Mouse (Mus musculus): Measurements from ENCODE around the gene Arpp21. TPM values are rescaled to one million over a fixed set of nuclear protein-coding genes. Genes with fewer than 3 reads are reported as not detected.

The Arpp21 gene
- polyA plus RNA-seq, 1 experiment from 2014 or later, result 0.82 TPM

DNA sequence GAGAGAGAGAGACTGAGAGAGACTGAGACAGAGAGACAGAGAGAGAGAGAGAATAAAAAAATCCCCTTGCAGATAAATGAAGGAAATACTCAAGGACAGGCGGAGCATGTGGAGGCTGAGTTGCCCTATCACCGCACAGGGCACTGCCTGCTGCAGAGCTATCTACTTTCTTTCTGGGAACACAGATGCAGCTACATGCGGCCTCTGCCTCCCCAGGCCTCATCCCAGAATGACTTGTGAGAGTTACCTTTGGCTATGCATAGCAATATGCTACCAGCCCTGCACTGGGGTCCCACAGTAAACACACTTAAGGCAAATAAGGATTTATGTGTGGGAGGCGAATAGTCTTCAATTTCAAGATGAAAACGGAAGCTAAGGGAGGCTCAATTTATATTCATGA is 164.8 kb downstream of the Arpp21 start:
- no peak overlapping the region for H3K9ac ChIP-seq (ENCODE audit: low read depth, low read length)
- H3K36me3 ChIP-seq (ENCODE audit: control insufficient read depth, insufficient read depth), result no peaks in the 10 kb centered on the region
- no peak overlapping the region for H3K4me2 ChIP-seq (replicated peaks; ENCODE audit: low read depth)
- H3K4me3 ChIP-seq (ENCODE audit: low read depth, low read length), result no peak overlapping the region
- 40% methylated on average over 5 of the region's 5 CpGs for WGBS
- TF ChIP-seq CTCF (IDR thresholded peaks at IDR 0.05; ENCODE audit: low read depth), result no peak
- no peaks in the 10 kb centered on the region for H3K27me3 ChIP-seq (replicated peaks; ENCODE audit: control insufficient read depth, insufficient read depth, low read length)
- H3K9me3 ChIP-seq (ENCODE audit: control insufficient read depth), result no peaks in the 10 kb centered on the region
- no peak for ATAC-seq
- H3K27ac ChIP-seq (ENCODE audit: low read depth, low read length), result no peak overlapping the region
- no peaks in the 10 kb centered on the region for H3K4me1 ChIP-seq (replicated peaks; ENCODE audit: control insufficient read depth, insufficient read depth, low read length)

DNA sequence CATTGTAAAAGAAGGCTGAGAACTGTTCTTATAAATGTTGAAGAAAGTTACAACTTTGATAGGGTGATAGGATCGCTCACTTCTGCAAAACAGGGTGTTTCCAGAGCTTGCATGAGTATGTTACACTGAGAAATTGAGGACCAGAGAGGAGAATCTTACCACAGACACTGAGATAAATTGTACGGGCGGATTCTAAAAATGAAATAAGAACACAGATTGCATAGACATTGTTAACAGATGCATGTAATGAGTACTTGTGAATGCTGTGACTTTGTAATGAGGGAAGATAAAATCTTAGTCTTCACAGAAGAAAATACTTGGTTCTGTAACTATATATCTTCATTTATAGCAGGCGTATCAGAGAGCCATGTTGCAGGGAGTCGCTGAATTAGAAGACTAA is 167.5 kb downstream of the Arpp21 start:
- Histone ChIP-seq H3K27ac (ENCODE audit: low read depth, low read length) (no peak overlapping the region), H3K9me3 (ENCODE audit: control insufficient read depth) (no peaks in the 10 kb centered on the region), H3K36me3 (ENCODE audit: control insufficient read depth, insufficient read depth) (no peaks in the 10 kb centered on the region), H3K9ac (ENCODE audit: low read depth, low read length) (no peak overlapping the region), H3K4me1 (replicated peaks; ENCODE audit: control insufficient read depth, insufficient read depth, low read length) (no peaks in the 10 kb centered on the region), H3K4me2 (replicated peaks; ENCODE audit: low read depth) (no peak overlapping the region), H3K4me3 (ENCODE audit: low read depth, low read length) (no peak overlapping the region), H3K27me3 (replicated peaks; ENCODE audit: control insufficient read depth, insufficient read depth, low read length) (no peaks in the 10 kb centered on the region)
- no peak for TF ChIP-seq CTCF (IDR thresholded peaks at IDR 0.05; ENCODE audit: low read depth)
- ATAC-seq, result no peak
- WGBS, result 88% methylated on average over 5 of the region's 5 CpGs

DNA sequence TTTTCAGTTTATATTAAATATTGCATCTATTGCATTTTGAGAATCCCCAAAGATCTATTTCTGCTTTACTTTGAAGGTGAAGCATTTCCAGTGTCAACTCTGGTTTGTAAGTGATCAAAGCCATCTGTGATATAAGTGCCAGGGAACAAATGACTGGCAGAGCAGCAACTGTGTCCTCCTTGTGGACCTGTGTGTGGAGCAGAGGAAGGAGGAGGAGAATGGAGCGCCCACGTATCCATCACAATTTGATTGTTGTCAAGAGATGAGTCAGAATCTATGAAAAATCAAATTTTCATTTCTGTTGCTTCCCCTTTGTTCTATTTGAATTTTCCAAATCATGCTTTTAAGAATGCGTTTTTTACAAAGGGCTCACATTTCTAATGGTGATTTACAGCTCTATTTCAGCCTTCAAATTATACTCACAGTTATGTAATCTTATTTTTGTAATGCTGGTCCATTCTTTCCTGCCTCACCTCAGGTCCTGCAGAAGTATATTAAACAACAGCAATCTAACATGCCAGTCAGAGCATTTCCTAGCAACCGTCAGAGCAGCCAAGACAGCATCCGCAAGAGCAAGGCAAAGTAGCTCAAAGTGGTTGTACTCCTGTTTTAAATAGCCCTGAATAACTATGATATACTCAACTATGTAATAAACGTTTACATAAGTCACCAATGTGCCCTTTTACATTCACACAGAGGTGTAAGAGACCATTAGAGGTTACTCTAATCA is 174.9 kb downstream of the Arpp21 start:
- H3K4me2 ChIP-seq (replicated peaks; ENCODE audit: low read depth), result no peak overlapping the region
- no peaks in the 10 kb centered on the region for H3K4me1 ChIP-seq (replicated peaks; ENCODE audit: control insufficient read depth, insufficient read depth, low read length)
- H3K4me3 ChIP-seq (ENCODE audit: low read depth, low read length), result no peak overlapping the region
- H3K36me3 ChIP-seq (ENCODE audit: control insufficient read depth, insufficient read depth), result no peaks in the 10 kb centered on the region
- ATAC-seq, result no peak
- no peak overlapping the region for H3K9ac ChIP-seq (ENCODE audit: low read depth, low read length)
- 62% methylated on average over 6 of the region's 6 CpGs for WGBS
- no peaks in the 10 kb centered on the region for H3K27me3 ChIP-seq (replicated peaks; ENCODE audit: control insufficient read depth, insufficient read depth, low read length)
- TF ChIP-seq CTCF (IDR thresholded peaks at IDR 0.05; ENCODE audit: low read depth), result no peak
- H3K9me3 ChIP-seq (ENCODE audit: control insufficient read depth), result no peaks in the 10 kb centered on the region
- no peak overlapping the region for H3K27ac ChIP-seq (ENCODE audit: low read depth, low read length)

- Histone ChIP-seq H3K4me2 (replicated peaks; ENCODE audit: low read depth) (no peak overlapping the region), H3K9ac (ENCODE audit: low read depth, low read length) (no peak overlapping the region), H3K4me3 (ENCODE audit: low read depth, low read length) (no peak overlapping the region), H3K27me3 (replicated peaks; ENCODE audit: control insufficient read depth, insufficient read depth, low read length) (no peaks in the 10 kb centered on the region), H3K27ac (ENCODE audit: low read depth, low read length) (no peak overlapping the region), H3K4me1 (replicated peaks; ENCODE audit: control insufficient read depth, insufficient read depth, low read length) (no peaks in the 10 kb centered on the region), H3K36me3 (ENCODE audit: control insufficient read depth, insufficient read depth) (no peaks in the 10 kb centered on the region), H3K9me3 (ENCODE audit: control insufficient read depth) (no peaks in the 10 kb centered on the region)
- ATAC-seq, result no peak
- TF ChIP-seq CTCF (IDR thresholded peaks at IDR 0.05; ENCODE audit: low read depth), result no peak
- 56% methylated on average over 6 of the region's 6 CpGs for WGBS
Observed at GRCm38 (mm10) chr9:112054807-112055381, 180.8 kb downstream of the Arpp21 start.

GRCm38 (mm10) chr9:112047903-112048467 is 187.8 kb downstream of the Arpp21 start:
- no peaks in the 10 kb centered on the region for H3K27me3 ChIP-seq (replicated peaks; ENCODE audit: control insufficient read depth, insufficient read depth, low read length)
- H3K36me3 ChIP-seq (ENCODE audit: control insufficient read depth, insufficient read depth), result no peaks in the 10 kb centered on the region
- no peak overlapping the region for H3K4me3 ChIP-seq (ENCODE audit: low read depth, low read length)
- H3K4me2 ChIP-seq (replicated peaks; ENCODE audit: low read depth), result no peak overlapping the region
- no peak overlapping the region for H3K9ac ChIP-seq (ENCODE audit: low read depth, low read length)
- no peaks in the 10 kb centered on the region for H3K9me3 ChIP-seq (ENCODE audit: control insufficient read depth)
- no peak for ATAC-seq
- H3K4me1 ChIP-seq (replicated peaks; ENCODE audit: control insufficient read depth, insufficient read depth, low read length), result no peaks in the 10 kb centered on the region
- TF ChIP-seq CTCF (IDR thresholded peaks at IDR 0.05; ENCODE audit: low read depth), result no peak
- no peak overlapping the region for H3K27ac ChIP-seq (ENCODE audit: low read depth, low read length)
- WGBS, result 84% methylated on average over 9 of the region's 9 CpGs

- ATAC-seq, result no peak
- H3K4me1 ChIP-seq (replicated peaks; ENCODE audit: control insufficient read depth, insufficient read depth, low read length), result no peaks in the 10 kb centered on the region
- no peak for TF ChIP-seq CTCF (IDR thresholded peaks at IDR 0.05; ENCODE audit: low read depth)
- H3K27me3 ChIP-seq (replicated peaks; ENCODE audit: control insufficient read depth, insufficient read depth, low read length), result no peaks in the 10 kb centered on the region
- no peaks in the 10 kb centered on the region for H3K9me3 ChIP-seq (ENCODE audit: control insufficient read depth)
- H3K4me2 ChIP-seq (replicated peaks; ENCODE audit: low read depth), result no peak overlapping the region
- no peaks in the 10 kb centered on the region for H3K36me3 ChIP-seq (ENCODE audit: control insufficient read depth, insufficient read depth)
- WGBS, result 83% methylated on average over 1 of the region's 1 CpGs
- H3K4me3 ChIP-seq (ENCODE audit: low read depth, low read length), result no peak overlapping the region
- no peak overlapping the region for H3K27ac ChIP-seq (ENCODE audit: low read depth, low read length)
- no peak overlapping the region for H3K9ac ChIP-seq (ENCODE audit: low read depth, low read length)
Observed at GRCm38 (mm10) chr9:112040566-112040965, 195.2 kb downstream of the Arpp21 start.

Data from intestine, postnatal 0 days (tissue).